Mouse (Mus musculus) megakaryocyte-erythroid progenitor cell, adult 5 weeks (primary cell): Measurements from ENCODE around the gene 4930404N11Rik. TPM values are rescaled to one million over a fixed set of nuclear protein-coding genes. Genes with fewer than 3 reads are reported as not detected.

Source experiments
- polyA plus RNA-seq: library from polyadenylated mRNA; stranded (reverse); fragments of >175 nt; gene quantifications from 2 replicates; pipeline ENCODE4 v1.2.3, GENCODE M21; 2012

The 4930404N11Rik gene
- 2.8 and 5.0 TPM in 2 replicates for polyA plus RNA-seq

DNA sequence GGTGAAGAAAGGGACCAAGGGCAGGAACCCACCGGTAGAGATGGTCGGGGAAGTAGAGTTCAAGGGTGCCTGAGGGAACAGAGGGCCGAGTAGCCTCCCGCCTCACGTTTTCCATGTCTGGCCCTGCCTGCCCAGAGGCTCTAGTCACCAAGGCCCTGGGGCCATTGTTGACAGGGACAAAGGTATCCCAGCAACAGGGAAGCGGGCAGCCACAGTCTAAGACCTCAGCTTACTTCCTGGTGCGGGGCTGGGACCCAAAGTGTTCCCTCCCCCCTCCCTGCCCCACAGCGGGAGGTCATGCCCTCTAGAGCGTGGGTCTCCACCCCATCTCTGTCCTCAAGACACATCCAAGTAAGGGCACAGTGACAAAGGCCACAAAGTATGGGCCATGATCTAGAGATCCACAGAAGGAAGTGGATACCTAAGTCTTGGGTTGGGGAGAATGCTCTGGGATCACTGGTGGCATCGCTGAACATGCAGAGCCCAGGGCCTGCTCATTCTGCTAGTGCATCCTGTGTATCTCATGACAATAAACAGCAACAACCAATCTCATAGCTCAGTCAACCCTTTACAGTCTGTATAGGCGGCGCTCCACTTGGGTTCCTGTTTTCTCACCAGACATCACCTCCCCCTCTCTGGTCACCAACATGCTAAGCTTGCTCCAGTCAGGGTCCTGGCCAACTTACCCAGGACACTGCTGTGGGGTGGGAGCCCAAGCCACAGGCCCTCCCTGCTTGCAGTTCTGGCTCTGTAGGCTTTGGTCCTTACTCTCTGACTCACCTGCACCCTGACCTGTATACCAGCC is at the start of gene 4930404N11Rik:
Gene 4930404N11Rik, minus strand, starts transcription at position 145 of the 805 bp plus-strand sequence.

GRCm38 (mm10) chr10:81392781-81393185 is 27.2 kb upstream of the 4930404N11Rik start, which contains the start of gene Smim24:
Gene Smim24 (plus strand): TSS chr10:81393051.

DNA sequence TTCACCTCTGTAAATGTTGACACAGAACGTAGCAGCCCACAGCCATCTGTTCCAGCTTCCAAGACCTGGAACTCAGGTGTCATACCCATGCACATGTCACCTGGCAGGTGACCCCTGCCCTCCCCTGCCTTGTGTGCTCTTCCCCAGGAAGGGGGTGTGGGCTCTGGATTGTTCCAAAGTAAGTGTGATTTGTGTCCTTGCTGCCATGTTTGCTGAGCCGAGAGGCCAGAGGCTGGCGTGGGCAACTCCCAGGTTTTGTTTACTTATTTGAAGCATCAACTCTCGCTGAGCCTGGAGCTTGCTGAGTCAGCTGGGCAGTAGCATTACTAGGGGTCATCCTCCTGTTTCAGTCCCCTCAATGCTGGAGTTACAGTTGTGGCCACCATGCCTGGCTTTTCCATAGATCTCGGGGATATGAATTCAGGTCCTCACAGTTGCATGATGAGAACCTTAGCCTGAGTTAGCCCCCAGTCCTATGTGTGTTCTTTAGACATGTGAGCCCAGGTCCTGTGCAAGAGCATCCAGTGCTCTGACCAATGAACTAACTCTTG is 23.0 kb upstream of the 4930404N11Rik start, which contains the start of gene Gm48552:
Gene Gm48552, plus strand, starts transcription at position 501 of the 551 bp plus-strand sequence.

DNA sequence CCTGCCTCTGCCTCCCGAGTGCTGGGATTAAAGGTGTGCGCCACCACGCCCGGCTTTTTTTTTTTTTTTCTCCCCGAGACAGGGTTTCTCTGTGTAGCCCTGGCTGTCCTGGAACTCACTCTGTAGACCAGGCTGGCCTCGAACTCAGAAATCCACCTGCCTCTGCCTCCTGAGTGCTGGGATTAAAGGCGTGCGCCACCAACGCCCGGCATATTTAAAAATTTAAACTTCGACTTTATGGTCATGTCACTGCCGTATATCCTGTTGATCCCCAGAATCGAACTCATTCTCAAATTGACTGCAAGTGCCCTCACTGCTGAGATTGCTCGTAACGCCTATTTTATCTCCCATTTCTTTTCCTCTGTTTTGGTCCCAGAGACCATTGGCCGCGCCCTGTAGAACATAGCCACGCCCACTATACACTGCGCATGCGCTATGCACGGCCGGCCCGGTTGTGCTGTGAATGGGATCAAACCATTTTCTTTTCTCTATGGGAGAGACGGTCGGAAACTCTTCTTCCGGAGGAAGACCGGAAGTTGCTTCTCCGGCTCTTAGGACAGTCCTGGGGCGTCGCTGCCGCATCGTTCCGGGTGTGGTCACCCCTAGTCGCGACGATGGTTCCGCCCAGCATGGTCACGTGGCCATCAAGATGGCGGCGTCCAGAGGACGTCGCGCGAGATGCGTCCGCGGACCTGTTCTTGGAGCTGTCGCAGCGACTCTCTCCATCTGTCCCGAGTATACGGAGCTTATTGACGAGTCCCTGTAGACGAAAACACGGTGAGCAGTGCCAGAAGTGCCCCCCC is 18.4 kb upstream of the 4930404N11Rik start, which contains the start of the genes Dohh and Gm48551:
Gene Dohh, plus strand, starts transcription at position 627 of the 803 bp plus-strand sequence.
Gene Gm48551, plus strand, starts transcription at position 665 of the 803 bp plus-strand sequence.

DNA sequence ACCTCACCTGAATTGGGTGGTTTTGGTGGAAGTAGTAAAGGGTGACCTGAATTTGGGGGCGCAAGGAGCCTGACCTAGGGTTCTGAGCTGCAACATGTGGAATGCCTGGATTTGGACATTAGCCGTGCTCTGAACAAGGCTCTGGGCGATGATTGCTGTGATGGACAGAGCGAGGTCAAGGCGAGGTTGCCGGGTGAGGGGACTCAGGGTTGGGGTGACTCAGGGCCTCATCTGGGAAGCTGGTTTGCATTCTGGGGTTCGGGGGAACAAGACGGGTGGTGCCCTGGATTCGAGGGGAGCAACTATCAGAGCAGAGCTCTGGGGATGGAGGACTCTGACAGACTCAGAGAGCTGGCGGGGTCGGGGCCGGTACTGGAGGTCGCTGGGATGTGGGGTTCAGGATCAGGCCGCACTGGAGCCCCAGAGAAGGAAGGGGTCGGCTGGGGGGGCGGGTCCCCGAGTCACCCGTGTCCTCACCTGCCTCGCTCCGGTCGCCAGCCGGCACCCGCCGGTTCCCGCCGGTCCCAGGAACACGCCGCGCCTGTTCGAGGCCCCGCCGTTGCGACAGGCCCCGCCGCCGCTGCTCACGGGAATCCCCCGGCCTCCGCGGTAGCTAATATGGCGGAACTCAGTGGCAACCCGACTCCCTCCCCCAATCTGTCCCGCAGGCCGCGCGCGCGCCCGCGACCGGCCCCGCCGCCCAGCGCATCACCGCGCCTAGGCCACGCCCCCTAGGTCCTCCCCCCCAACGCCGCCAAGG is 12.4 kb upstream of the 4930404N11Rik start, which contains the start of gene Fzr1:
Gene Fzr1, minus strand, starts transcription at position 724 of the 760 bp plus-strand sequence.

GRCm38 (mm10) chr10:81356991-81357844 is 8.4 kb downstream of the 4930404N11Rik start, which contains the start of gene Mfsd12:
Gene Mfsd12 (plus strand): TSS chr10:81357491.

DNA sequence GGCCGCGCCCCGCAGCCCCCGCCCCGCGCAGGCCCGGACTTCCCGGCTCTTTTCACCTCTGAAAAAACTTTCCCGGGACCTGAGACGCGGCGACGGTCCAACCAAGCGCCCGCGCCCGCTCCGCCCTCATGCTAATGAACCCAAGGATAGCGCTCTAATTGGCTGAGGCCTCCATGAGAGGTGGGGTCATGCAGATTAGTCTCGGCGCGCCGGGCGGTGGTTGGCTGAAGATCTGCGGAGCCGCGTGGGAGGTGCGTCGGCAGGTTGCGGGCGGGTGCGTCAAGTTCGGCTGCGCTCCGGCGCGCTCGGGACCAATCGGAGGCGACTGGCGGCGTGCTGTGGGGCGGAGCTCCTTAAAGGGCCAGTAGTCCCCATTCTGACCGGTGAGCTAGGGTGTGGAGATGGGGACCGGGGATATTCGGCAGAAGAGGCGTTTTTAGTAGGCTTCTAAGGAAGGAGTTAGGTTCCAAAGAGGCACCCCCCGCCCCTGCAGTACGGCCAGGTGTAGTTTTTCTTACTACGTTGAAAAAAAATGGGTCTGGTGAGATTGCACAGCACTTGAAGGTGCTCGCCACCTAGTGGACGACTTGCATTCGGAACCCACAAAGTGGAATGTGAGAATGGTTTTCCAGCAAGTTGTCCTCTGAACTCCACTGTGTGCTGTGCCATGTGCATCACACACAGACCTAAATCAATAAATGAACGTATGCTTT is 15.1 kb downstream of the 4930404N11Rik start, which contains the start of gene Hmg20b:
Gene Hmg20b, minus strand, starts transcription at position 130 of the 713 bp plus-strand sequence.

GRCm38 (mm10) chr10:81342686-81343505 is 22.7 kb downstream of the 4930404N11Rik start, which contains the start of gene Gipc3:
Gene Gipc3 (minus strand): TSS chr10:81343266.

GRCm38 (mm10) chr10:81328386-81328785 is 37.2 kb downstream of the 4930404N11Rik start, which contains the start of gene Tbxa2r:
Gene Tbxa2r (plus strand): TSS chr10:81328731.

DNA sequence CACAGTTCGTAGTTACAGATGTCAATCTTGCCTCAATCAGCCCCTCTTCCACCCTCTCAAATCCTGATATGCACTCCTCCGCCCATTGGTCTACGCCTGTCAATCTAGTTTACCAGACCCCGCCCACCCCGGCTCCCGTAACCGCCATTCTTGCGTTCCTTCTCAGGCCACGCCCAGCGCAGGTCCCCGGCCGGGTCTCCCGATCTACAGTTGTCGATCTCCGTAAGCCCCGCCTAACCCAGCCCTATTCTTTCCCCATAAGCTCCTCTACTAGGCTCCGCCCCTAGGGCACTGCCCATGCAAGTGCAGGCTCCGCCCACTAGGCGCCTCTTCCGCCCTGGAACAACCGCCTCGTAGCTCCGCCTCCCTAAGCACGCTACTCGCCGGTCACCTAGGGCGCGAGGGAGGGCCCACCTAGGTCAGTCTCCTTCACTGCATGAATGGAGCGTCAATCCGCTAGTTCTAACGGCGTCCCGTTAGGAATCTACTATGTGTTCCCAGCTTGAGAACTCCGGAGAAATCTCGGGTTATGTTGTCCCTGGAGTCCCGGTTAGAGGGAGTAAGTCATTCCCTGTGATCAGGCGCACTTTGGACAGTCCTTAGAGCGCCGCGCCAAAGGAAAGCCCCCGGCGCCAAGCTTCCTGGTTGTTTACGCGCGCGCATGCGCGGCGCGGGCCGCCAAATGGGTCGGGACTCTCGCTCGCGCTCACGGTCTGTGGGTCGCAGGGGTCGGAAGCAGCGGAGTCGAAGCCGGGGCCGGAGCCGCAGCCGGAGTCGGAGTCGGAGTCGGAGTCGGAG is 44.9 kb downstream of the 4930404N11Rik start, which contains the start of gene Cactin:
Gene Cactin, plus strand, starts transcription at position 554 of the 798 bp plus-strand sequence.

Other genes with a start within 250 kb of the 4930404N11Rik start
- gene Zbtb7a, start 230.6 kb downstream of the 4930404N11Rik start, polyA plus RNA-seq = 140 and 145 TPM in 2 replicates
- 42.4 and 50.2 TPM in 2 replicates for gene Pias4, start 197.9 kb downstream of the 4930404N11Rik start, polyA plus RNA-seq
- 2,457 and 2,760 TPM in 2 replicates for gene Eef2, start 189.2 kb downstream of the 4930404N11Rik start, polyA plus RNA-seq
- gene Dapk3, start 182.8 kb downstream of the 4930404N11Rik start, polyA plus RNA-seq = 87.1 and 87.3 TPM in 2 replicates
- gene 4930442H23Rik, start 182.0 kb downstream of the 4930404N11Rik start, polyA plus RNA-seq = not detected in 2 replicates
- not detected in 2 replicates for gene Nmrk2, start 163.8 kb downstream of the 4930404N11Rik start, polyA plus RNA-seq
- gene Atcay, start 135.0 kb downstream of the 4930404N11Rik start, polyA plus RNA-seq = 0.06 TPM in 1 of 2 replicates, not detected in the other
- gene Zfr2, start 132.7 kb downstream of the 4930404N11Rik start, polyA plus RNA-seq = 0.35 and 0.63 TPM in 2 replicates
- gene Matk, start 112.9 kb downstream of the 4930404N11Rik start, polyA plus RNA-seq = 66.6 and 73.6 TPM in 2 replicates
- gene Mrpl54, start 98.9 kb downstream of the 4930404N11Rik start, polyA plus RNA-seq = 478 and 479 TPM in 2 replicates
- 99.2 and 99.9 TPM in 2 replicates for gene Apba3, start 98.9 kb downstream of the 4930404N11Rik start, polyA plus RNA-seq
- 15.6 and 16.5 TPM in 2 replicates for gene Tjp3, start 74.2 kb downstream of the 4930404N11Rik start, polyA plus RNA-seq
- gene Pip5k1c, start 72.9 kb downstream of the 4930404N11Rik start, polyA plus RNA-seq = 317 and 331 TPM in 2 replicates
- 96.8 and 123 TPM in 2 replicates for gene Cactin, start 44.7 kb downstream of the 4930404N11Rik start, polyA plus RNA-seq
- 3.6 and 5.2 TPM in 2 replicates for gene Tbxa2r, start 37.1 kb downstream of the 4930404N11Rik start, polyA plus RNA-seq
- gene Gipc3, start 22.6 kb downstream of the 4930404N11Rik start, polyA plus RNA-seq = 0.32 and 0.93 TPM in 2 replicates
- 274 and 308 TPM in 2 replicates for gene Hmg20b, start 15.3 kb downstream of the 4930404N11Rik start, polyA plus RNA-seq
- 60.6 and 65.0 TPM in 2 replicates for gene Mfsd12, start 8.3 kb downstream of the 4930404N11Rik start, polyA plus RNA-seq
- gene Fzr1, start 12.7 kb upstream of the 4930404N11Rik start, polyA plus RNA-seq = 55.8 and 61.0 TPM in 2 replicates
- 169 and 171 TPM in 2 replicates for gene Dohh, start 18.6 kb upstream of the 4930404N11Rik start, polyA plus RNA-seq
- gene Gm48551, start 18.6 kb upstream of the 4930404N11Rik start, polyA plus RNA-seq = 0.64 and 1.3 TPM in 2 replicates
- 6.5 and 12.0 TPM in 2 replicates for gene Gm48552, start 23.2 kb upstream of the 4930404N11Rik start, polyA plus RNA-seq
- 9.7 and 10.1 TPM in 2 replicates for gene Smim24, start 27.2 kb upstream of the 4930404N11Rik start, polyA plus RNA-seq
- gene Nfic, start 89.8 kb upstream of the 4930404N11Rik start, polyA plus RNA-seq = 223 and 238 TPM in 2 replicates
- 0.11 and 0.35 TPM in 2 replicates for gene Celf5, start 116.9 kb upstream of the 4930404N11Rik start, polyA plus RNA-seq
- 293 and 377 TPM in 2 replicates for gene Ncln, start 130.6 kb upstream of the 4930404N11Rik start, polyA plus RNA-seq
- 29.4 and 31.3 TPM in 2 replicates for gene S1pr4, start 134.3 kb upstream of the 4930404N11Rik start, polyA plus RNA-seq
- 62.5 and 63.6 TPM in 2 replicates for gene Gna15, start 158.4 kb upstream of the 4930404N11Rik start, polyA plus RNA-seq
- 12.9 and 13.1 TPM in 2 replicates for gene Gna11, start 179.4 kb upstream of the 4930404N11Rik start, polyA plus RNA-seq
- 1,582 and 1,630 TPM in 2 replicates for gene Aes, start 193.7 kb upstream of the 4930404N11Rik start, polyA plus RNA-seq
- gene Tle2, start 208.7 kb upstream of the 4930404N11Rik start, polyA plus RNA-seq = 19.6 and 35.0 TPM in 2 replicates
- gene Tle6, start 235.3 kb upstream of the 4930404N11Rik start, polyA plus RNA-seq = 28.2 and 41.6 TPM in 2 replicates
- 0.09 and 0.15 TPM in 2 replicates for gene BC025920, start 240.5 kb upstream of the 4930404N11Rik start, polyA plus RNA-seq